Mouse (Mus musculus): ENCODE measurements at regions not wholly inside any gene's neighbourhood (a gene's known extent, or its start where the extent isn't known, plus 50 kb on each side); places are given as distances from the start of the nearest gene placed in this dataset.

DNA sequence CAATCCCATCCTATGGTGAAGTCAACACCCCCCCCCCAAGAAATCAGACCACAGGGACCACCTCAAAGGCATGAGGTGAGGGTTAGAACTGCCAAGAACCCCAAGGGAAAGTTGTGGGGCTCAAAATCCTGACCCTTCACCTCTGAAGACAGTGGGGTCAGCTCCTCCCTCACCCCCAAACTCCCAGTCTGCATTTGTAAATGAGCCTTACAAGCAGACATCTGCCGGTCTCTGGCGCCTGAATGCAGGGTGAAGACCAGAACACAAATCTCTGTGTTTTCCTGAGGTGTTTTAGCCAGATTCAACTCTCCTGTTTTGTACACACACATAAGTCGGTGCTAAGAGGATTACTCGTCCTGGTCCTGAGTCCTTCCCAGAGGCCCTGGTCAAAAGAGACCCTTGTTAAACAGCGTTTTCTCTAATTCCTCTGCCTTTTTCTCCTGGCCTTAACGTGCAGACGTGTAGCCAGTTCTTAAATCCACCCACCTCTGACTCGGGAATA, 61.9 kb downstream of the Cpn2 start:
- TF ChIP-seq FLI1 (IDR thresholded peaks at IDR 0.05; ENCODE audit: low read length): no peak
- TF ChIP-seq GATA1 (IDR thresholded peaks at IDR 0.05; ENCODE audit: borderline replicate concordance, low read length): no peak

All from megakaryocyte, embryonic 14.5 days (primary cell).